Mouse (Mus musculus): Measurements from ENCODE around the gene Sbk1. TPM values are rescaled to one million over a fixed set of nuclear protein-coding genes. Genes with fewer than 3 reads are reported as not detected.
"Not testable (repeated sequence)": the region's sequence is repeated elsewhere in the genome, so short reads cannot be mapped to it uniquely, and the experiment has no call there.

The Sbk1 gene
- polyA plus RNA-seq, 1 experiment from 2014 or later = 7.1 TPM

- no peak overlapping the region for H3K4me3 ChIP-seq (ENCODE audit: low read length)
- no peak for ATAC-seq
- 6% methylated on average over 11 of the region's 11 CpGs for WGBS
Measured at GRCm38 (mm10) chr7:126323729-126324128, 51.3 kb downstream of the Sbk1 start.

GRCm38 (mm10) chr7:126324791-126325190, 52.4 kb downstream of the Sbk1 start:
- no peak overlapping the region; the same call in 1 of the 2 replicates for H3K27ac ChIP-seq (ENCODE audit: low read length)
- no peak overlapping the region for H3K9ac ChIP-seq (ENCODE audit: low read depth, low read length)
- H3K4me2 ChIP-seq (ENCODE audit: low read depth, low read length) = peak overlapping the region; percentile 3; the same call in 1 of the 2 replicates
- H3K4me3 ChIP-seq (ENCODE audit: low read length) = no peak overlapping the region
- no peaks in the 10 kb centered on the region for H3K36me3 ChIP-seq (ENCODE audit: control insufficient read depth, insufficient read depth, low read length)
- H3K27me3 ChIP-seq (replicated peaks; ENCODE audit: control insufficient read depth, insufficient read depth, low read length) = no peaks in the 10 kb centered on the region
- ATAC-seq = no peak
- H3K4me1 ChIP-seq (ENCODE audit: control insufficient read depth, insufficient read depth, low read length) = no peaks in the 10 kb centered on the region
- 14% methylated on average over 3 of the region's 3 CpGs for WGBS
- H3K9me3 ChIP-seq (ENCODE audit: control insufficient read depth, low read length) = no peaks in the 10 kb centered on the region

More at GRCm38 (mm10) chr7:126323729-126324128, 51.3 kb downstream of the Sbk1 start:
- H3K27ac ChIP-seq (ENCODE audit: low read length) = no peak overlapping the region
- no peaks in the 10 kb centered on the region for H3K9me3 ChIP-seq (ENCODE audit: control insufficient read depth, low read length)
- H3K9ac ChIP-seq (ENCODE audit: low read depth, low read length) = no peak overlapping the region
- H3K4me1 ChIP-seq (ENCODE audit: control insufficient read depth, insufficient read depth, low read length) = no peaks in the 10 kb centered on the region
- no peaks in the 10 kb centered on the region for H3K36me3 ChIP-seq (ENCODE audit: control insufficient read depth, insufficient read depth, low read length)
- H3K27me3 ChIP-seq (replicated peaks; ENCODE audit: control insufficient read depth, insufficient read depth, low read length) = no peaks in the 10 kb centered on the region
- H3K4me2 ChIP-seq (ENCODE audit: low read depth, low read length) = no peak overlapping the region

DNA sequence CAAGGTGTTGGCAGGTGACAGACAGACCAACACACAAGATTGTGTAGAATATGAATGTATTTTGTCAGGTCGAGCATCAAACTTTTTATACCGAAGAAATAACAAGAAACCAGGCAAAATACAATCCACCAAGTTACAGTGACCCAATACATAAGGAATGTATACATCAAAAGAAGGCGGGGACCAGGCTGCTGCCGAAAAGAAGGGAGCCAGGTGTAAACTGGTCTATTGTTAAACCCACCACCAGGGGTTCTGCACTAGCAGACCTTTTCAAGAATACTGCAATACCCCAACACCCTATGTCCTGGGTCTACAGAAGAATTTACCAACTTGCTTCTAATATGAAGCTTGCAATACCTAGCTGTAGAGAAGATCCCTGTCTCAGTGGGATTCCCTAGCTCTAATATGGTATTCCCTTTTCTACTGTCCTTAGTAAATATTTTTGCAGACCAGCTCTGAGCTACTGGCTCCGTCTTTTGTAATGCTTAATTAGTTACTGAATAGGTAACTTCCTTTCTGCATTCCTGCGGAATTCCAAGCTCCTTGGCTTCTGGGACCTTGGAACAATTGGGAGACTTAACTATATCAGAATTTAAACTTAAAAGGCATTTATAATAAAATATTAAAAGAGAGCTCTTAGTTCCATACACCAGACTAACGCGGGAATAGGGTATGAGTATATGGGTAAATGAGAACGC, 53.3 kb downstream of the Sbk1 start:
- H3K4me2 ChIP-seq (ENCODE audit: low read depth, low read length) = not testable (repeated sequence)

GRCm38 (mm10) chr7:126328848-126329247, 56.4 kb downstream of the Sbk1 start:
- H3K27me3 ChIP-seq (replicated peaks; ENCODE audit: control insufficient read depth, insufficient read depth, low read length); H3K4me2 ChIP-seq (ENCODE audit: low read depth, low read length); H3K9me3 ChIP-seq (ENCODE audit: control insufficient read depth, low read length); H3K4me3 ChIP-seq (ENCODE audit: low read length); H3K27ac ChIP-seq (ENCODE audit: low read length); ATAC-seq; H3K4me1 ChIP-seq (ENCODE audit: control insufficient read depth, insufficient read depth, low read length); H3K36me3 ChIP-seq (ENCODE audit: control insufficient read depth, insufficient read depth, low read length); H3K9ac ChIP-seq (ENCODE audit: low read depth, low read length): not testable (repeated sequence)
- 85% methylated on average over 5 of the region's 6 CpGs for WGBS

More for the DNA sequence above, 53.3 kb downstream of the Sbk1 start:
- H3K36me3 ChIP-seq (ENCODE audit: control insufficient read depth, insufficient read depth, low read length); H3K9ac ChIP-seq (ENCODE audit: low read depth, low read length); H3K27me3 ChIP-seq (replicated peaks; ENCODE audit: control insufficient read depth, insufficient read depth, low read length); H3K27ac ChIP-seq (ENCODE audit: low read length); ATAC-seq; H3K4me1 ChIP-seq (ENCODE audit: control insufficient read depth, insufficient read depth, low read length); H3K9me3 ChIP-seq (ENCODE audit: control insufficient read depth, low read length); H3K4me3 ChIP-seq (ENCODE audit: low read length): not testable (repeated sequence)
- WGBS = 28% methylated on average over 9 of the region's 9 CpGs

DNA sequence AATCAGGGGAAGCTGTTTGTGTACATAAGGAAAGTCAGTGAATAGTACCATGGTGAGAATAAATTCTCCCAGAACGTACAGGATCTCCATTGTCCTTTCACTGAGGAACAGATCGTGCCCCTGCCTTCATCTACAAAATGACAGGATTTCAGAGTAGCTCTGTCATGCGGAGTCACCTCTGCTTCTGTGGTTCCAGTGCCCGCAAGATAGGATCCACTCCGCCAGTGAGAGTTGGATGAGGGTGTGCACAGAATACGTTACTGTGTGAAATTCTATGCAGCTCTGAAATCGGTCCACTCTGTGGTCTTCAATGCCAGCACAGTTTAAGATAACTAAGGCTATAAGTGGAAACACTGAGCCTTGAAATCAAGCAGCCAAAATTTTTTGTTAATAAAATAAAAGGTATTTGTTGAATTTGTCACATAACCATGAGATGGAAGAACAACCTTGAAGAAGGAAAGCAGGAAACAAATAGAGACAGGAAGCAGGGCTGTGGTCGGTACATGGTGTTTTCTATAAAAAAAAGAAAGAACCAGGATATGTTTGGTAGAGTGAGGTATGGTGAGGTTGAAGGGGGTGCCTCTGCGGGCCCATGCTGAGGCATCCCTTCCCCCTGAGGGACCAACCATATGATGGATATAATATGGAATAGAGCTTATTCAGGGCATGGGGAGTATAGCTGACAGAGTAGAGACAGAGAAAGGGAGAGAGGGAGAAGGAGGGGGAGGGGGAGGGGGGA, 57.7 kb downstream of the Sbk1 start:
- H3K4me3 ChIP-seq (ENCODE audit: low read length) = no peak overlapping the region
- WGBS = 80% methylated on average over 9 of the region's 9 CpGs
- no peaks in the 10 kb centered on the region for H3K27me3 ChIP-seq (replicated peaks; ENCODE audit: control insufficient read depth, insufficient read depth, low read length)
- H3K9ac ChIP-seq (ENCODE audit: low read depth, low read length) = no peak overlapping the region
- no peaks in the 10 kb centered on the region for H3K9me3 ChIP-seq (ENCODE audit: control insufficient read depth, low read length)
- H3K4me1 ChIP-seq (ENCODE audit: control insufficient read depth, insufficient read depth, low read length) = no peaks in the 10 kb centered on the region
- no peak overlapping the region for H3K4me2 ChIP-seq (ENCODE audit: low read depth, low read length)
- H3K27ac ChIP-seq (ENCODE audit: low read length) = no peak overlapping the region
- no peaks in the 10 kb centered on the region for H3K36me3 ChIP-seq (ENCODE audit: control insufficient read depth, insufficient read depth, low read length)
- ATAC-seq = no peak

GRCm38 (mm10) chr7:126330693-126331092, 58.3 kb downstream of the Sbk1 start:
- Histone ChIP-seq H3K9ac (ENCODE audit: low read depth, low read length) (no peak overlapping the region), H3K4me1 (ENCODE audit: control insufficient read depth, insufficient read depth, low read length) (no peaks in the 10 kb centered on the region), H3K27me3 (replicated peaks; ENCODE audit: control insufficient read depth, insufficient read depth, low read length) (no peaks in the 10 kb centered on the region), H3K9me3 (ENCODE audit: control insufficient read depth, low read length) (no peaks in the 10 kb centered on the region), H3K4me2 (ENCODE audit: low read depth, low read length) (no peak overlapping the region), H3K27ac (ENCODE audit: low read length) (no peak overlapping the region), H3K36me3 (ENCODE audit: control insufficient read depth, insufficient read depth, low read length) (no peaks in the 10 kb centered on the region), H3K4me3 (ENCODE audit: low read length) (no peak overlapping the region)
- 26% methylated on average over 2 of the region's 2 CpGs for WGBS
- no peak for ATAC-seq

DNA sequence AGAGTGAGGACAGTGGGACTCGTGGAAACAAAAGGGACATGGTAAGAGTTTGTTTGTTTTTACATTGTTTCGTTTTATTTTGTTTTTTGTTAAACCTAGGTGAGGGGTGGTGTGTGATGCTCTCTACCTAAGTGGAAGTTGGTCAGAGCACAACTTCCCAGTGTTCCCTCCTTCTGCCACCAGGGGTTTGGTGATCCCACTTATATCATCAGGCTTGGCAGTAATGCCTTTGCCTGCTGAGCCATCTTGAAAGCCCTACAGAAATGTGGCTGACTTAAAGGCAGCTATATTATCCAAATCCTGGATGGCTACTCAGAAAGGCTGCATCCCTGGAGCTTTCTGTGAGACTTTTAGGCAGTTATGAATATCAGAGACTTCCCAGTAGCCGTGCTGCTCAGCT, 60.3 kb downstream of the Sbk1 start:
- 59% methylated on average over 3 of the region's 3 CpGs for WGBS

GRCm38 (mm10) chr7:126335556-126335955, 63.1 kb downstream of the Sbk1 start:
- Histone ChIP-seq H3K4me3 (ENCODE audit: low read length) (no peak overlapping the region), H3K27ac (ENCODE audit: low read length) (no peak overlapping the region), H3K36me3 (ENCODE audit: control insufficient read depth, insufficient read depth, low read length) (no peaks in the 10 kb centered on the region), H3K9ac (ENCODE audit: low read depth, low read length) (no peak overlapping the region), H3K9me3 (ENCODE audit: control insufficient read depth, low read length) (no peaks in the 10 kb centered on the region), H3K27me3 (replicated peaks; ENCODE audit: control insufficient read depth, insufficient read depth, low read length) (no peaks in the 10 kb centered on the region), H3K4me2 (ENCODE audit: low read depth, low read length) (no peak overlapping the region), H3K4me1 (ENCODE audit: control insufficient read depth, insufficient read depth, low read length) (no peaks in the 10 kb centered on the region; the same call in 1 of the 2 replicates)
- no peak for ATAC-seq
- WGBS = 88% methylated on average over 1 of the region's 1 CpGs

More for the DNA sequence above, 60.3 kb downstream of the Sbk1 start:
- Histone ChIP-seq H3K27ac (ENCODE audit: low read length) (no peak overlapping the region), H3K4me1 (ENCODE audit: control insufficient read depth, insufficient read depth, low read length) (no peaks in the 10 kb centered on the region), H3K4me3 (ENCODE audit: low read length) (no peak overlapping the region), H3K36me3 (ENCODE audit: control insufficient read depth, insufficient read depth, low read length) (no peaks in the 10 kb centered on the region), H3K27me3 (replicated peaks; ENCODE audit: control insufficient read depth, insufficient read depth, low read length) (no peaks in the 10 kb centered on the region), H3K9ac (ENCODE audit: low read depth, low read length) (no peak overlapping the region), H3K4me2 (ENCODE audit: low read depth, low read length) (no peak overlapping the region), H3K9me3 (ENCODE audit: control insufficient read depth, low read length) (no peaks in the 10 kb centered on the region)
- ATAC-seq = no peak

DNA sequence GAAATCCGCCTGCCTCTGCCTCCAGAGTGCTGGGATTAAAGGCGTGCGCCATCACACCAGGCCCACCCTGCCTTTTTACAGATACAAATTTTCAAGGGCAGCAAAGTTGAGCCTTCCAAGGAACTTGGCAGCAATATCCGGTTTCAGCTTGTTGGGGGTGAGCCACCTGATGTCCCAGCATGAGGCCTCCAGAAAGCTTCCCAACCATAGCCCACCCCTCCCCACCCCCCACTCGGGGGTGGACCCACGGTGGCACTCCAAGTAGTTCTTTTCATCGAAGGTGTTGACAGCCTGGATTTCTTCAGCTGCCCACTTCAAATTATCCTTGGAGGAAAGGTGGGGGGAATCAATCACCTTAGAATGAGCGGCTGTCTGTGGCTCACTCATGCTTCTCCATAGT, 66.5 kb downstream of the Sbk1 start:
- peaks cover 2% of the 10 kb centered on the region for H3K4me1 ChIP-seq (ENCODE audit: control insufficient read depth, insufficient read depth, low read length)
- 86% methylated on average over 8 of the region's 8 CpGs for WGBS
- no peak overlapping the region for H3K27ac ChIP-seq (ENCODE audit: low read length)
- no peaks in the 10 kb centered on the region for H3K9me3 ChIP-seq (ENCODE audit: control insufficient read depth, low read length)
- no peak overlapping the region for H3K4me3 ChIP-seq (ENCODE audit: low read length)
- no peak overlapping the region for H3K9ac ChIP-seq (ENCODE audit: low read depth, low read length)
- ATAC-seq = no peak
- H3K27me3 ChIP-seq (replicated peaks; ENCODE audit: control insufficient read depth, insufficient read depth, low read length) = no peaks in the 10 kb centered on the region
- H3K36me3 ChIP-seq (ENCODE audit: control insufficient read depth, insufficient read depth, low read length) = no peaks in the 10 kb centered on the region
- no peak overlapping the region for H3K4me2 ChIP-seq (ENCODE audit: low read depth, low read length)

All from intestine, embryonic 16.5 days (tissue).